Mouse (Mus musculus): Measurements from ENCODE around the gene Map4k4. TPM values are rescaled to one million over a fixed set of nuclear protein-coding genes. Genes with fewer than 3 reads are reported as not detected.

The Map4k4 gene
- total RNA-seq, 2 experiments from 2014 or later = 20.4 to 29.6 TPM

- ATAC-seq (replicated peaks; ENCODE audit: low FRiP score, low TSS enrichment, poor library complexity, severe bottlenecking) = no peak
Observed at GRCm38 (mm10) chr1:40023206-40023605, 122.5 kb downstream of the Map4k4 start.

GRCm38 (mm10) chr1:40023748-40024147, 123.0 kb downstream of the Map4k4 start:
- ATAC-seq (replicated peaks; ENCODE audit: low FRiP score, low TSS enrichment, poor library complexity, severe bottlenecking) = no peak

- no peak for ATAC-seq (replicated peaks; ENCODE audit: low FRiP score, low TSS enrichment, poor library complexity, severe bottlenecking)
Observed at GRCm38 (mm10) chr1:40024554-40025320, 124.0 kb downstream of the Map4k4 start.

- ATAC-seq (replicated peaks; ENCODE audit: low FRiP score, low TSS enrichment, poor library complexity, severe bottlenecking) = no peak
Observed at GRCm38 (mm10) chr1:40025416-40025815, 124.7 kb downstream of the Map4k4 start.

- ATAC-seq (replicated peaks; ENCODE audit: low FRiP score, low TSS enrichment, poor library complexity, severe bottlenecking) = no peak
Observed at GRCm38 (mm10) chr1:40027116-40027620, 126.5 kb downstream of the Map4k4 start.

GRCm38 (mm10) chr1:40028207-40028998, 127.7 kb downstream of the Map4k4 start:
- no peak for ATAC-seq (replicated peaks; ENCODE audit: low FRiP score, low TSS enrichment, poor library complexity, severe bottlenecking)

- ATAC-seq (replicated peaks; ENCODE audit: low FRiP score, low TSS enrichment, poor library complexity, severe bottlenecking) = no peak
Observed at GRCm38 (mm10) chr1:40029597-40029996, 128.9 kb downstream of the Map4k4 start.

GRCm38 (mm10) chr1:40030287-40030975, 129.7 kb downstream of the Map4k4 start:
- no peak for ATAC-seq (replicated peaks; ENCODE audit: low FRiP score, low TSS enrichment, poor library complexity, severe bottlenecking)

GRCm38 (mm10) chr1:40030976-40031356, 130.3 kb downstream of the Map4k4 start:
- no peak for ATAC-seq (replicated peaks; ENCODE audit: low FRiP score, low TSS enrichment, poor library complexity, severe bottlenecking)

GRCm38 (mm10) chr1:40031626-40032025, 130.9 kb downstream of the Map4k4 start:
- no peak for ATAC-seq (replicated peaks; ENCODE audit: low FRiP score, low TSS enrichment, poor library complexity, severe bottlenecking)

- no peak for ATAC-seq (replicated peaks; ENCODE audit: low FRiP score, low TSS enrichment, poor library complexity, severe bottlenecking)
Observed at GRCm38 (mm10) chr1:40033315-40033714, 132.6 kb downstream of the Map4k4 start.

GRCm38 (mm10) chr1:40033743-40034420, 133.2 kb downstream of the Map4k4 start:
- no peak for ATAC-seq (replicated peaks; ENCODE audit: low FRiP score, low TSS enrichment, poor library complexity, severe bottlenecking)

- ATAC-seq (replicated peaks; ENCODE audit: low FRiP score, low TSS enrichment, poor library complexity, severe bottlenecking) = no peak
Observed at GRCm38 (mm10) chr1:40037831-40038230, 137.1 kb downstream of the Map4k4 start.

- no peak for ATAC-seq (replicated peaks; ENCODE audit: low FRiP score, low TSS enrichment, poor library complexity, severe bottlenecking)
Observed at GRCm38 (mm10) chr1:40045686-40046085, 145.0 kb downstream of the Map4k4 start.

GRCm38 (mm10) chr1:40046600-40046999, 145.9 kb downstream of the Map4k4 start:
- ATAC-seq (replicated peaks; ENCODE audit: low FRiP score, low TSS enrichment, poor library complexity, severe bottlenecking) = no peak

GRCm38 (mm10) chr1:40051157-40051556, 150.4 kb downstream of the Map4k4 start:
- no peak for ATAC-seq (replicated peaks; ENCODE audit: low FRiP score, low TSS enrichment, poor library complexity, severe bottlenecking)

GRCm38 (mm10) chr1:40052156-40052555, 151.4 kb downstream of the Map4k4 start:
- no peak for ATAC-seq (replicated peaks; ENCODE audit: low FRiP score, low TSS enrichment, poor library complexity, severe bottlenecking)

GRCm38 (mm10) chr1:40053071-40053470, 152.4 kb downstream of the Map4k4 start:
- no peak for ATAC-seq (replicated peaks; ENCODE audit: low FRiP score, low TSS enrichment, poor library complexity, severe bottlenecking)

- no peak for ATAC-seq (replicated peaks; ENCODE audit: low FRiP score, low TSS enrichment, poor library complexity, severe bottlenecking)
Observed at GRCm38 (mm10) chr1:40055051-40055450, 154.3 kb downstream of the Map4k4 start.
